Mouse (Mus musculus): ENCODE measurements around the gene Slc22a14.

DNA sequence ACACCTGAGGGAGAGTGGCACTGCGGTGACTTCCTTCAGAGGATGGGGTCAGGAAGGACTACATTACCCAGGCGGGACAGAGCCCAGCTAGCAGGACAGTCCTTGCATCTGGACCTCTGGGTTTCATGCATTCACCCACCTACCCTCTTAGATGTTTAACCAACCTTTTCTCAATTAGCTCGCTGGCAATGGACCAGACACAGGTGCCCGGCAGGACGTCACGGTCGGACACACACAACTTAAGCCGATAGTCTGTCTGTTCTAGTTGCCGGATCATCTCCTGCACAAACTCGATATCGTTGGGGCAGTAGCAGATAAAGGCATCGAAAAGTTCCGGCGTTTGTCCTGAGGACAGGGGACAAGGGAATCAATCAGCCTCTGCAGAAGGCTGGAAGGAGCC lies 27.5 kb downstream of the Slc22a14 start:
- TF ChIP-seq POLR2A (IDR thresholded peaks at IDR 0.05; ENCODE audit: borderline replicate concordance, extremely low read depth, insufficient read depth, insufficient read length, poor library complexity, severe bottlenecking) = no peak
- TF ChIP-seq CTCF (IDR thresholded peaks at IDR 0.05; ENCODE audit: borderline replicate concordance, extremely low read depth, insufficient read depth, insufficient read length) = no peak

All from brain, embryonic 14.5 days (tissue).